Mouse (Mus musculus) lung, postnatal 0 days (tissue): ENCODE data around the gene Rasgrf2. TPM values are rescaled to one million over a fixed set of nuclear protein-coding genes. Genes with fewer than 3 reads are reported as not detected.

Source experiments
- ATAC-seq: fragments of 200-750 bp; cut with Nextera tagmentation; 2 replicates; pipeline ENCODE4 v1.8.0; 2017; ENCODE audit warnings: moderate library complexity
- DNase-seq: peaks from one replicate; pipeline ENCODE4 v3.0.0-alpha.2; 2016; ENCODE audit warnings: low spot score
- H3K27ac ChIP-seq: fragments of 300-500 bp; sonication (generic); 2 replicates; pipeline ENCODE4 v1.5.1; 2014; ENCODE audit warnings: antibody characterized with exemption, mild to moderate bottlenecking, low read length, mixed read lengths
- H3K27me3 ChIP-seq: fragments of 300-500 bp; sonication (generic); replicated peaks from 2 replicates; pipeline ENCODE4 v1.6.1; 2014; ENCODE audit warnings: low read length, mixed read lengths; ENCODE audit not compliant: insufficient read depth
- H3K36me3 ChIP-seq: fragments of 300-500 bp; sonication (generic); 2 replicates; pipeline ENCODE4 v1.6.1; 2014; ENCODE audit warnings: low read length, mixed read lengths; ENCODE audit not compliant: insufficient read depth
- H3K4me1 ChIP-seq: fragments of 300-500 bp; sonication (generic); 2 replicates; pipeline ENCODE4 v1.6.1; 2014; ENCODE audit warnings: antibody characterized with exemption, low read depth, low read length, mixed read lengths; ENCODE audit not compliant: insufficient read depth
- H3K4me2 ChIP-seq: fragments of 300-500 bp; sonication (generic); replicated peaks from 2 replicates; pipeline ENCODE4 v1.6.1; 2014; ENCODE audit warnings: low read depth, mild to moderate bottlenecking, low read length, moderate library complexity, mixed read lengths
- H3K4me3 ChIP-seq: fragments of 300-500 bp; sonication (generic); 2 replicates; pipeline ENCODE4 v1.5.1; 2014; ENCODE audit warnings: low read depth, low read length
- H3K9ac ChIP-seq: fragments of 300-500 bp; sonication (generic); replicated peaks from 2 replicates; pipeline ENCODE4 v1.6.1; 2014; ENCODE audit warnings: low read depth, mild to moderate bottlenecking
- H3K9me3 ChIP-seq: fragments of 300-500 bp; sonication (generic); 2 replicates; pipeline ENCODE4 v1.6.1; 2016; ENCODE audit warnings: low read length, mixed read lengths
- CTCF ChIP-seq: IDR thresholded peaks from 2 replicates; pipeline ENCODE4 v1.5.1; 2016; ENCODE audit warnings: antibody characterized with exemption, mild to moderate bottlenecking
- EP300 ChIP-seq: IDR thresholded peaks from 2 replicates; pipeline ENCODE4 v1.6.1; 2016; ENCODE audit warnings: antibody characterized with exemption, mild to moderate bottlenecking, control low read depth
- WGBS: fragments of 180-500 bp; shearing (Covaris S2); extraction: QIAGEN DNeasy Blood & Tissue Kit; methylation state at CpG from one replicate; pipeline ENCODE4 v1.1.7; 2014; 5-methylcytosine and 5-hydroxymethylcytosine counted together
- polyA plus RNA-seq: library from polyadenylated mRNA; unstranded; fragments of >200 nt; fragmentation: Nextera tagmentation; extraction: Ambion mirVana; gene quantifications from 2 replicates; pipeline ENCODE4 v1.2.1, GENCODE M21; 2015

The Rasgrf2 gene
- polyA plus RNA-seq, 1 experiment from 2014 or later: 4.0 TPM

GRCm38 (mm10) chr13:92104259-92104658, 27.2 kb downstream of the Rasgrf2 start:
- TF ChIP-seq EP300 (peak; percentile 44), CTCF (no peak)
- Histone ChIP-seq H3K4me3 (no peak overlapping the region), H3K9me3 (no peaks in the 10 kb centered on the region), H3K4me2 (no peak overlapping the region), H3K36me3 (no peaks in the 10 kb centered on the region), H3K27ac (no peak overlapping the region), H3K27me3 (no peaks in the 10 kb centered on the region), H3K9ac (no peak overlapping the region), H3K4me1 (no peaks in the 10 kb centered on the region; the same call in none of the 2 replicates)
- ATAC-seq (0 out of 2 replicates have a peak, but pooled peaks have one; percentile 21), DNase-seq (peak; percentile 32)
- WGBS: 12% methylated on average over 7 of the region's 7 CpGs

- ATAC-seq (no peak), DNase-seq (no peak)
- H3K4me2 ChIP-seq: no peak overlapping the region
- H3K9ac ChIP-seq: no peak overlapping the region
- H3K27ac ChIP-seq: no peak overlapping the region
- H3K27me3 ChIP-seq: no peaks in the 10 kb centered on the region
- TF ChIP-seq EP300 (no peak), CTCF (no peak)
- 31% methylated on average over 7 of the region's 7 CpGs for WGBS
- no peaks in the 10 kb centered on the region for H3K4me1 ChIP-seq
- no peak overlapping the region for H3K4me3 ChIP-seq
- H3K9me3 ChIP-seq: no peaks in the 10 kb centered on the region
- no peaks in the 10 kb centered on the region for H3K36me3 ChIP-seq
Observed at GRCm38 (mm10) chr13:92098484-92098883, 33.0 kb downstream of the Rasgrf2 start.

DNA sequence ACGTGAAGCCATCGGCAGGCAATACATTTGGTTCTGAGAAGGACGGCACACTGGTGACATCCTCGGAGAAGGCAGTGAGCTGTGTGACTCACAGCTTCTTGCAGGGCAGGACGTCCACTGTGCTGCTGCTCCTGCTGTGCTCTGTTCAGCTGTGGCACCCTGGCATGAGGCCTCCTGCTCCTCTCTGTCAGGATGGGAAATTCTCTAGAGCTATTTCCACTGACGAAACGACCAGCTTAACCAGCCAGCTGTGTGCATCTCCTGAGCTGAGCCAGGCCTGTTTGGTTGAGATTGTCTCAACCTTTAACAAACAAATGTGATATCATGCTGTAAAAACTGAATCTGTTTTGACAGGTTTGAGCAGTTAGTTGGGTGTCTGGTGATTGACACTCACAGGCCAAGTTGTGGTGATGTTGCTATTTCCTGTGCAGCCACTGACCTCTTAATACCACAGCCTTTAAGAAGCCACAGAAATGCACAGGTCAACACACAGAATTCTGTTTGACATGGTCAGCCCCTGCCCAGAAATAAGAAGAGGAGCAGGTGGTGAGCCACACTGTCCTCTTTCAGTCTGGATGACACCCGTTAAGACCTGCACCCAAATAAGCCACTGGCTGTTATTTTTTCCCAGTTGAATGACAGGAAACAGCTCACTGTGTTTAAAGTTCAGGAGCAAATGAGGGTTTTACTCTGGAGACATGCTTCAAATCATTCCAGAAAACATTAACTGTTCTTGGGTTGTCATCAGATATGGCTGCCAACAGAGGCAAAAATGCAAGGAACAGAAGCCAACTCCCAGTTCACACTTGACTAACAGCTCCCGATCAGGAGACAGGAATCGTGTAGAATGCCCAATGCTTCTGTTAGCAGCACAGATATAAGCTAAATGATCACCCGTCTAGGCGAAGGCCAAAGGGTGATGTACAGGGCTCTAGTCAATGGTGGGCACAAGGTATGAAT, 36.0 kb downstream of the Rasgrf2 start:
- 58% methylated on average over 12 of the region's 12 CpGs for WGBS
- no peak overlapping the region for H3K9ac ChIP-seq
- H3K27ac ChIP-seq: no peak overlapping the region
- no peaks in the 10 kb centered on the region for H3K36me3 ChIP-seq
- no peak overlapping the region for H3K4me3 ChIP-seq
- ATAC-seq (no peak), DNase-seq (no peak)
- no peak for TF ChIP-seq EP300
- H3K4me2 ChIP-seq: no peak overlapping the region
- no peaks in the 10 kb centered on the region for H3K4me1 ChIP-seq
- no peaks in the 10 kb centered on the region for H3K9me3 ChIP-seq
- H3K27me3 ChIP-seq: no peaks in the 10 kb centered on the region

DNA sequence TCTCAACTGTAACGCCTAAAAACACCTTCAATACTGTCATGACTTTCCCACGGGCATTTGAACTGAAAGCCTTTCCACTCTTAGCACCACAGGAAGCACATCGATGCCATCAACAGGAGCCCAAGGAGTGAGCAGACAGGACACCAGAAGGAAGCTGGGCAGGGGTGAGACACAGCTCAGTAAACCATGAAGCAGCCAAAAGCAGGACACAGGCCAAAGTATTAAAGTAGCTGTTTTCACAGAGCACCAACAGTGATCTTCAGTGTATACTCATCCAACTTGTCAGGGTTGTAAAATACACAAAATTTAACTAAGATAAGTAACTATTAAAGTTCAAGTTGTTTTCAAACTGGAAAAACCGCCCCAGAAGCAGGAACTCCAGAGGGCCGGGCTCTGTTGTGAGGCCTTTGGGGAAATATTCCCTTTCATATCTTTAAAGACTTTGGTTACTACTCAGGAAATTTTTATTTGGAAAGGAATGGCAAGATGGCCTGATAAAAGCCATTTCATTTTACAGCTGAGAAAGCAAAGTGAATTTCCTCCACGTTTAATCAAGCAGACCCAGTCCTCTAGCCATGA, 37.7 kb downstream of the Rasgrf2 start:
- no peaks in the 10 kb centered on the region for H3K27me3 ChIP-seq
- no peaks in the 10 kb centered on the region for H3K4me1 ChIP-seq
- ATAC-seq (no peak), DNase-seq (no peak)
- 65% methylated on average over 6 of the region's 6 CpGs for WGBS
- H3K4me3 ChIP-seq: no peak overlapping the region
- H3K27ac ChIP-seq: no peak overlapping the region
- H3K9me3 ChIP-seq: no peaks in the 10 kb centered on the region
- H3K4me2 ChIP-seq: no peak overlapping the region
- no peak overlapping the region for H3K9ac ChIP-seq
- no peaks in the 10 kb centered on the region for H3K36me3 ChIP-seq
- TF ChIP-seq EP300 (no peak), CTCF (no peak)

GRCm38 (mm10) chr13:92073111-92073510, 58.3 kb downstream of the Rasgrf2 start:
- H3K36me3 ChIP-seq: no peaks in the 10 kb centered on the region
- no peak overlapping the region for H3K4me3 ChIP-seq
- no peaks in the 10 kb centered on the region for H3K9me3 ChIP-seq
- H3K9ac ChIP-seq: no peak overlapping the region
- ATAC-seq: peak; percentile 49; the same call in 1 of the 2 replicates
- H3K4me1 ChIP-seq: no peaks in the 10 kb centered on the region
- peak; percentile 32 for DNase-seq
- no peaks in the 10 kb centered on the region for H3K27me3 ChIP-seq
- H3K4me2 ChIP-seq: no peak overlapping the region
- TF ChIP-seq EP300 (peak; percentile 68; the same call in 1 of the 2 replicates), CTCF (no peak)
- no peak overlapping the region for H3K27ac ChIP-seq
- 30% methylated on average over 1 of the region's 1 CpGs for WGBS

DNA sequence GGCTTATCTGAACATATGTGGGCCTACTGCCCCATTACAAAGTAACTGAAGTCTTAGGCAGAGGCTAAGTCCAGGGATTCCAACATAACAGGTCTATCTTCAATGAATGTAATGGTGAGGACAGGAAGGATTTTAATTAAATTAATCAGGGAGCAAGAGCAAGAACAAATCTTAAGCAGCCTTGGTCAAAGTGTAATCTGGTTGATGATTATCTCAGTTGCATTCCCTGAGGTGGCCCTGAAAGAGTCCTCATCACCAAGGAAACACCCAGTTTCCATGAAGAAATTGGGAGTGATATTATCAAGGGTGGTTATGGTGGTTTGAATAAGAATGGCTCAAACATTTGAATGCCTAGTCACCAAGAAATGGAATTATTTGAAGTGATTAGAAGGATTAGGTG, 62.8 kb downstream of the Rasgrf2 start:
- no peak for TF ChIP-seq EP300
- TF ChIP-seq CTCF: no peak
- Histone ChIP-seq H3K36me3 (no peaks in the 10 kb centered on the region), H3K9ac (no peak overlapping the region), H3K9me3 (no peaks in the 10 kb centered on the region), H3K27me3 (no peaks in the 10 kb centered on the region), H3K4me2 (no peak overlapping the region), H3K4me3 (no peak overlapping the region), H3K4me1 (no peaks in the 10 kb centered on the region), H3K27ac (no peak overlapping the region)
- DNase-seq (no peak), ATAC-seq (no peak)
